Mouse (Mus musculus) spleen, adult 2 months (tissue): ENCODE data around the gene Get4. TPM values are rescaled to one million over a fixed set of nuclear protein-coding genes. Genes with fewer than 3 reads are reported as not detected.
A peak's percentile ranks its signal among the peaks of the same experiment; 100 is the strongest.

ENCODE experiments used
- DNase-seq, 2 experiments: peaks; one replicate each; pipeline versions ENCODE4 v3.0.0 to v3.0.0-alpha.2; 2012 to 2021; ENCODE audit warnings: low spot score in 2 of 2, low read depth in 1 of 2
- H3K27ac ChIP-seq: fragments of 200-500 bp; 2 replicates; pipeline ENCODE4 v1.5.1; 2012; ENCODE audit warnings: low read length, inconsistent platforms; ENCODE audit not compliant: insufficient read depth
- H3K27me3 ChIP-seq: fragments of 200-500 bp; 2 replicates; pipeline ENCODE4 v1.6.1; 2012; ENCODE audit warnings: mild to moderate bottlenecking, moderate library complexity, low read length, inconsistent platforms; ENCODE audit not compliant: control insufficient read depth, insufficient read depth
- H3K36me3 ChIP-seq: fragments of 200-500 bp; 2 replicates; pipeline ENCODE4 v1.6.1; 2012; ENCODE audit warnings: mild to moderate bottlenecking, low read length, inconsistent platforms; ENCODE audit not compliant: control insufficient read depth, insufficient read depth
- H3K4me1 ChIP-seq: fragments of 200-500 bp; 2 replicates; pipeline ENCODE4 v1.6.1; 2011; ENCODE audit warnings: inconsistent platforms; ENCODE audit not compliant: control insufficient read depth, insufficient read depth, insufficient read length
- H3K4me3 ChIP-seq: fragments of 200-500 bp; 2 replicates; pipeline ENCODE4 v1.5.1; 2011; ENCODE audit warnings: mild to moderate bottlenecking, inconsistent platforms; ENCODE audit not compliant: insufficient read depth, insufficient read length; ENCODE audit errors: extremely low read depth
- CTCF ChIP-seq: fragments of 200-500 bp; IDR thresholded peaks from 2 replicates; pipeline ENCODE4 v1.5.1; 2011; ENCODE audit warnings: mild to moderate bottlenecking, inconsistent platforms; ENCODE audit not compliant: insufficient read depth, insufficient read length, insufficient replicate concordance; ENCODE audit errors: extremely low read depth
- POLR2A ChIP-seq: fragments of 200-500 bp; IDR thresholded peaks from 2 replicates; pipeline ENCODE4 v1.6.1; 2011; ENCODE audit warnings: low read depth, low read length, inconsistent platforms
- WGBS: fragments of 180-500 bp; shearing (Covaris S2); methylation state at CpG from one replicate; pipeline ENCODE4 v1.1.7; 2018; 5-methylcytosine and 5-hydroxymethylcytosine counted together
- polyA plus RNA-seq: library from polyadenylated mRNA; depleted of rRNA; stranded (reverse); fragments of >200 nt; gene quantifications from 2 replicates; pipeline ENCODE4 v1.2.3, GENCODE M21; 2012

Gene Get4
- polyA plus RNA-seq, 1 experiment: 91.4 TPM

DNA sequence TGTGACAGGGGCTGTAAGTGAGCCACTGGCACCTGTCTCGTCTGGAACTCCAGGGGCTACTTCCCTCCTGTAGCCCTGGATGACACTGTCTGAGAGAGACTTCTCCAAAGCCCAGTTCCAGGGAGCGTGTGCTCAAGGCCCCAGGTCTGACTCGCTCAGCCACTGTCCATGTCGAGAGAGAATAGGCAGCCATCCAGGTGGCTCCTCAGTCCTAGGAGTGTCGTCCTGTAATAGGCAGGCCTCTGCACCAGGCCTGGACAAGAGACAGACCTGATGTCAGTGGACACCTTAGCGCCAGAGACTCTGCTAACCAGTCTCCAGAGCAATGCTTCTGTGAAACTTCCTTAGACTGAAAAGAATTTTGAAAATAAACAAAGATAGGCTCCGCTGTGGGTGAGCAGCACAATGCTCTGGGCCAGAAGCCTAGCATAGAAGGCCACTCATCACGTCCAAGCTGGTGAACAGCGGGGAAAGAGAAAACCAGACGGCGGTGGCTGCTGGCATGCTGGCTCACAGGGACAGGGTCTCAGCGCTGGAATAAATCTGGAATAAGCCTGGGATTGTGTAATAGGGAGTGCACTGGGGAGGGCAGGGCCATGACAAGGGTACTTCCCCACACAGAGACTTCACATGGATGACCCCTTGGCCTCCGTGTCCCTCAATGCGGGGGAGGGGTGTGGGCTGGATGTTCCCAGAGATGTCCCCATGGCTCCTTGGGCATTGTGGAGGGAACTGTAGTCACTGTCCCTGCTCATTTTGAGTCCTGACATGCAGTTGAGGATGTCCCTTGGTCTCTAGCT is 34.2 kb downstream of the Get4 start:
- no peaks in the 10 kb centered on the region for H3K27me3 ChIP-seq
- DNase-seq: no peak
- no peak overlapping the region for H3K4me3 ChIP-seq
- peaks cover 48% of the 10 kb centered on the region; the same call in 1 of the 2 replicates for H3K4me1 ChIP-seq
- TF ChIP-seq POLR2A (no peak), CTCF (no peak)
- 75% methylated on average over 14 of the region's 14 CpGs for WGBS
- peak overlapping the region; percentile 61 for H3K27ac ChIP-seq
- no peaks in the 10 kb centered on the region for H3K36me3 ChIP-seq

DNA sequence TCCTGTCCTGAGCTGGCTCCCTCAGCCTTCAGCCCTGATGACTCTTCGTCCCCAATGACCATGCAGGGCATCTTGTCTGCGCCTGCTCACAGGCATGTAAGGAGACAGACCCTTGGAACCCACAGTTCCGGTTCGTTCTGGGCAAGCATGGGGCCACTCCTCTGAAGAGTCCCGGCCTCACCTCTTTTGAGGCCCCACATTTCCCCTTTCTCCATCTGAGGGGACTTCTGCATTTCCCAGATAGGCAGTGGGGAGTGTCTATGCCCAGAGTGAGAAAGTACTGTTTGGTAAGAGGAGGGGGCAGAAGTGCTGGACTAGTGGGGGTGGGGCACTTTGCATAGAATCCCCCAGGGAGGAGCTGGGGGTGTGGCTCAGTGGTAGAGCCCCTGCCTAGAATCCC is 35.0 kb downstream of the Get4 start:
- H3K4me1 ChIP-seq: peaks cover 48% of the 10 kb centered on the region; the same call in 1 of the 2 replicates
- no peak overlapping the region for H3K4me3 ChIP-seq
- H3K27me3 ChIP-seq: no peaks in the 10 kb centered on the region
- 25% methylated on average over 5 of the region's 5 CpGs for WGBS
- H3K36me3 ChIP-seq: no peaks in the 10 kb centered on the region
- peak overlapping the region; percentile 61 for H3K27ac ChIP-seq
- TF ChIP-seq POLR2A: no peak
- TF ChIP-seq CTCF: no peak
- DNase-seq: no peak

DNA sequence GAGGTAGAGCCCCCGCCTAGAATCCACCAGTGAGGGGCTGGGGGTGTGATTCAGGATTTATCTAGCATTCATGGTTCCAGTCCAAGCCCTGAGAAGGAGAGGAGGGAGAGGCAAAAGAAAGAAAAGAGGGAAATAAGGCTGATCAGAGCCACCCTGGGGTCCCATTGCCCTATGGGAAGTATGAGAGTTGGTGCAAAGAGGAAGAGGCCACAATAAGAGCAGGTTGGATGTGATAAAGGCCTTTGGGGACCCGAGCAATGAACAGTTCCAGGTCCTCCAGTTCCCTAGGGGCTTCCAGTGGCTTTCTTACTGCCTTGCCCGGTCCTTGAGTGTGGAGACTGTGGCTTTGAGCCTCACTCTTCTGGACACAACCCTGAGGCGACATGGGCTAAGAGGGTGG is 35.7 kb downstream of the Get4 start:
- Histone ChIP-seq H3K4me1 (peaks cover 48% of the 10 kb centered on the region; the same call in 1 of the 2 replicates), H3K4me3 (no peak overlapping the region), H3K27me3 (no peaks in the 10 kb centered on the region), H3K27ac (peak overlapping the region; percentile 53), H3K36me3 (no peaks in the 10 kb centered on the region)
- 75% methylated on average over 4 of the region's 4 CpGs for WGBS
- DNase-seq: no peak
- TF ChIP-seq POLR2A (no peak), CTCF (no peak)

DNA sequence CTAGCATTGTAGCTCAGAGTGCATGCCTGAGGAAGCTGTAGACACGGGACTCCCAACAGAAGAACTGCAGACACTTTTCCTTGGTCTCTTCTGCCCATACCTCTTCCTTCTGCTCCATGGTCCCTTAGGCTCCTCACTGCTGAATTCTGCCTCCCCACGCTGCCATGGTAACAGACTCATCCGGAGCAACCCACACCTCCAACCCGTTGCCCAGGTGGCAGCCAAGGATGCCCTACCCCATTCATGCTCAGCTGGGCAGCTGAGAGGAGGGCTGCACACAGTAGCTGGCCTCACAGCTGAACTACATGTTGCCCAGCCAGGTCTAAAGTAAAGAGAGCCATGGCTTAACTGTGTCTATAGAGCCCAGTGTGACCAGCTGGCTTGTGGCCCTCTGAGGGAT is 36.5 kb downstream of the Get4 start:
- TF ChIP-seq CTCF: no peak
- TF ChIP-seq POLR2A: no peak
- Histone ChIP-seq H3K4me1 (peaks cover 55% of the 10 kb centered on the region; the same call in 1 of the 2 replicates), H3K4me3 (no peak overlapping the region), H3K36me3 (no peaks in the 10 kb centered on the region), H3K27me3 (no peaks in the 10 kb centered on the region), H3K27ac (peak overlapping the region; percentile 54)
- no peak for DNase-seq
- WGBS: 39% methylated on average over 4 of the region's 4 CpGs

DNA sequence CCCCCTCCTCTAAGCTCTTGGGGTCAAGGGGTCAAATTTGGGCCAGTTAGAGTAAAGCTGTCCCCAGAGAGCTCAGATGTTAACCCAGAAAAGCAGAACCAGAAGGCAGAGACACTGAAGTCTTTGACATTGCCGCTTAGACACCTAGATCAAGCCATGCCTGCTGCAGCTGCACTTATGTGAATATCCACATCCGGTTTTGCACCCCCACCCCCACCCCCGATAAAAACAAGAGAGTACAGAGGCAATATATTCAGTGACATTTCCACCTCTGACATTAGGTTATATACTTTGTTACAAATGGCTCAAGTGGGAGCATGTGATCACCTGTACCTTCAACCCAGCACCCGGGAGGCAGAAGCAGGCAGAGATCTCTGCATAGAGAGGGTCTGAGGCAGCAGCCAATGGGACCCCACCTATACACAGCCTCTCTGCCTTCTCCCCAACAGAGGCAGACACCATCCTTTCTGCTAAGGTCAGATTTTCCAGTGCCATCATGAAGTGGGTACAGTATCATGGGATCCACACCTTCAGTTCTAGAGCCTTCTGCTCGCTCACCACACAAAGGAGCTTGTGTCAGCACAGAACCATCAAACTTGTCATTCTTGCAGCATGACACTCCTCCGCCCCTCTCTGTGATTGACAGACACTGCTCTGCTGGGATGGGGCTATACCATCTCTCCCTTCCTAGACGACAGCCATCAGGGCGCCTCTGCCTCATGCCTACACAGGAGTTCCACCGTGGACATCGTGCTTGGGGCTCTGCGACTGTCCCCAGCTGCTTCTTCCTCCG is 38.5 kb downstream of the Get4 start:
- H3K4me3 ChIP-seq: no peak overlapping the region
- peak overlapping the region; percentile 6; the same call in 1 of the 2 replicates for H3K27ac ChIP-seq
- WGBS: 67% methylated on average over 12 of the region's 12 CpGs
- no peak for DNase-seq
- TF ChIP-seq CTCF: no peak
- no peak for TF ChIP-seq POLR2A
- peaks cover 46% of the 10 kb centered on the region; the same call in 1 of the 2 replicates for H3K4me1 ChIP-seq
- no peaks in the 10 kb centered on the region for H3K36me3 ChIP-seq
- no peaks in the 10 kb centered on the region for H3K27me3 ChIP-seq

DNA sequence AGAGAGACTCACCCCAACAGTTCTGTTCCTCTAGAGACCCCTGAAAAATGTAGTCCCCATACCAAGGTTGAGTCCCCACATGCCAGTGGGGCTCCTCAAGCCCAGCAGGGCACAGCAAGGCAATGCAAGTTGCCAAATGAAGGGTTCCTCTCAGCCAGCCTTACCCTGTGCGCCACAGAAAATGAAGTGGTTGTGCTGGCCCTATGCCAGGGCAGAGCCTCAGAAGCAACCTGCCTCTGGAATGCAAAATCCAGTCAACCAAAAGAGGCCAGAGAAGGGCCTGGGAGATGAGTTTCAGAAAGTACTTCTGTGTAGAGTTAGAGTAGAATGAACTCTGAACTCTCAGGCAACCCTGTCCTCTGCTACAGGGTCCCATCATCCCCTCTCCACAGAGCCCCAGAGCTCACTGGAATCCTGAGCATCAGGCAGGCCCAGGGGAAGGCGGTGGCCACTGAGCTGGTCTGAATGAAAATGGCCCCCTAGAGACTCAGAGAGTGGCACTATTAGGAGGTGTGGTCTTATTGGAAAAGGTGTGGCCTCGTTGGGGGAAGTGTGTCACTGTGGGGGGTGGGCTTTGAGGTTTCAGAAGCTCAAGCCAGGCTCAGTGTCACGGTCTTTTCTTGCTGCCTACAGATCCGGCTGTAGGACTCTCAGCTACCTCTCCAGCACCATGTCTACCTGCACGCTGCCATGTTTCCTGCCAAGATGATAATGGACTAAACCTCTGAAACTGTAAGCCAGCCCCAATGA is 39.9 kb downstream of the Get4 start:
- DNase-seq: no peak
- TF ChIP-seq CTCF (no peak), POLR2A (no peak)
- peaks cover 33% of the 10 kb centered on the region; the same call in 1 of the 2 replicates for H3K4me1 ChIP-seq
- H3K4me3 ChIP-seq: no peak overlapping the region
- H3K36me3 ChIP-seq: no peaks in the 10 kb centered on the region
- H3K27me3 ChIP-seq: no peaks in the 10 kb centered on the region
- H3K27ac ChIP-seq: no peak overlapping the region
- 92% methylated on average over 6 of the region's 6 CpGs for WGBS
